Mouse (Mus musculus) stomach, postnatal 0 days (tissue): ENCODE measurements around the gene Gpi1.

Experiments
- CTCF ChIP-seq: IDR thresholded peaks from 2 replicates; pipeline ENCODE4 v1.5.1; 2016; ENCODE audit warnings: antibody characterized with exemption, low read depth, mild to moderate bottlenecking, moderate library complexity
- EP300 ChIP-seq: optimal IDR thresholded peaks from 2 replicates; pipeline ENCODE3; 2016; ENCODE audit warnings: antibody characterized with exemption

GRCm38 (mm10) chr7:34216474-34216873 lies 13.7 kb downstream of the Gpi1 start:
- TF ChIP-seq CTCF (no peak), EP300 (no peak)
